Mouse (Mus musculus): ENCODE results near the gene Akap7.

DNA sequence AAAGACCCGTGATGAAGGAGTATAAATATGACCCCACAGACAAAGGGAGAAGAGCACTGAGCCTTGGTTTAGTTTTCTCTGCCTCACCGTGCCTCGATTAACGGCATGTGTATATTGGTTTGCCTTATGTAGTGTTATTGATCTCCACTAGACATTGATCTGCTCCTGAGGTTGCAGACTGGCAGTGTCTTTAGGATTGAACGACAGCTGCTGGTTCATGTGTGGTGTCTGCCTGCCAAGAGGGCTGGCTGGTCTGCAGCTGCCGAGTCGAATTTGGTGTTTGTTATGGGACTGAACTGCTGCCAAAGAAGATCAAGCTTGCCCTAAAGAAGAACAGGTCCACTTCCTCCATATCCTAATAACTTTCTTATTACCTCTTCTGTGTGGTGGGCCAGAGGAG lies 46.7 kb upstream of the Akap7 start:
- TF ChIP-seq POLR2A (IDR thresholded peaks at IDR 0.05; ENCODE audit: borderline replicate concordance, extremely low read depth, low read depth, low read length) (no peak), CTCF (IDR thresholded peaks at IDR 0.05; ENCODE audit: insufficient read depth, low read length) (no peak)

All from lung, adult 2 months (tissue).